Mouse (Mus musculus): Measurements from ENCODE around the gene Slc9a3r2. TPM values are rescaled to one million over a fixed set of nuclear protein-coding genes. Genes with fewer than 3 reads are reported as not detected.

Slc9a3r2 gene
- total RNA-seq (2012; rRNA removed): 11.4 and 22.7 TPM in 2 replicates

- no peak for DNase-seq (ENCODE audit: low read depth, low spot score)
- in situ Hi-C loops (cut with MboI; ENCODE audit: low sequenced_read_pairs in 2 of 2, unreplicated experiment in 2 of 2): no loop called here
- peak within 1 kb of the TSS; percentile 85 to 96 for H3K4me3 ChIP-seq (ENCODE audit: insufficient read depth in 1 of 2, low read depth in 1 of 2, low read length in 2 of 2, poor library complexity in 1 of 2, severe bottlenecking in 1 of 2)
- H3K27ac ChIP-seq (ENCODE audit: insufficient read depth, low read depth, low read length, poor library complexity, severe bottlenecking): no peak within 1 kb of the TSS
- no peak for TF ChIP-seq ZC3H11A (IDR thresholded peaks at IDR 0.05; ENCODE audit: borderline replicate concordance, low read depth, low read length)
- no peak for TF ChIP-seq HCFC1 (IDR thresholded peaks at IDR 0.05; ENCODE audit: borderline replicate concordance, insufficient read depth, low read length)
- no peak for TF ChIP-seq MAFK (IDR thresholded peaks at IDR 0.05; ENCODE audit: insufficient read depth, low read depth, low read length)
- no peaks in the 10 kb centered on the region for H3K9me3 ChIP-seq (ENCODE audit: control insufficient read depth, insufficient read depth, low read depth, low read length)
- H3K4me1 ChIP-seq (ENCODE audit: control insufficient read depth in 2 of 2, insufficient read depth in 2 of 2, low read length in 2 of 2, poor library complexity in 1 of 2): peaks cover 6 to 21% of the 10 kb centered on the region in 2 experiments; a peak in 3 of 4 replicates
- peak within 1 kb of the TSS; percentile 88 for H3K9ac ChIP-seq (ENCODE audit: insufficient read depth, low read depth, low read length, poor library complexity, severe bottlenecking)
- no peaks in the 10 kb centered on the region for H3K36me3 ChIP-seq (ENCODE audit: control insufficient read depth, insufficient read depth, low read length, poor library complexity, severe bottlenecking)
Measured at GRCm38 (mm10) chr17:24650070-24650616, at the start of gene Slc9a3r2. TSS of gene Slc9a3r2 (minus strand) at chr17:24650327.

- Histone ChIP-seq H3K9me3 (ENCODE audit: control insufficient read depth, insufficient read depth, low read depth, low read length) (no peaks in the 10 kb centered on the region), H3K9ac (ENCODE audit: insufficient read depth, low read depth, low read length, poor library complexity, severe bottlenecking) (no peak overlapping the region), H3K4me3 (ENCODE audit: insufficient read depth in 1 of 2, low read depth in 1 of 2, low read length in 2 of 2, poor library complexity in 1 of 2, severe bottlenecking in 1 of 2) (no peak overlapping the region), H3K27ac (ENCODE audit: insufficient read depth, low read depth, low read length, poor library complexity, severe bottlenecking) (no peak overlapping the region), H3K4me1 (ENCODE audit: control insufficient read depth in 2 of 2, insufficient read depth in 2 of 2, low read length in 2 of 2, poor library complexity in 1 of 2) (peaks cover 11 to 13% of the 10 kb centered on the region in 2 experiments), H3K36me3 (ENCODE audit: control insufficient read depth, insufficient read depth, low read length, poor library complexity, severe bottlenecking) (peaks cover 44% of the 10 kb centered on the region)
- in situ Hi-C loops (cut with MboI; ENCODE audit: low sequenced_read_pairs in 2 of 2, unreplicated experiment in 2 of 2): no loop called here
- no peak for TF ChIP-seq HCFC1 (IDR thresholded peaks at IDR 0.05; ENCODE audit: borderline replicate concordance, insufficient read depth, low read length)
- no peak for TF ChIP-seq CHD2 (IDR thresholded peaks at IDR 0.05; ENCODE audit: low read depth, low read length)
- DNase-seq (ENCODE audit: low read depth, low spot score): no peak
Measured at GRCm38 (mm10) chr17:24699473-24699872, 49.3 kb upstream of the Slc9a3r2 start.

GRCm38 (mm10) chr17:24698715-24699114 is 48.6 kb upstream of the Slc9a3r2 start:
- Histone ChIP-seq H3K36me3 (ENCODE audit: control insufficient read depth, insufficient read depth, low read length, poor library complexity, severe bottlenecking) (peaks cover 40% of the 10 kb centered on the region), H3K27ac (ENCODE audit: insufficient read depth, low read depth, low read length, poor library complexity, severe bottlenecking) (peak overlapping the region; percentile 55; the same call in 1 of the 2 replicates), H3K4me1 (ENCODE audit: control insufficient read depth in 2 of 2, insufficient read depth in 2 of 2, low read length in 2 of 2, poor library complexity in 1 of 2) (peaks cover 11 to 13% of the 10 kb centered on the region in 2 experiments), H3K4me3 (ENCODE audit: insufficient read depth in 1 of 2, low read depth in 1 of 2, low read length in 2 of 2, poor library complexity in 1 of 2, severe bottlenecking in 1 of 2) (no peak overlapping the region), H3K9ac (ENCODE audit: insufficient read depth, low read depth, low read length, poor library complexity, severe bottlenecking) (peak overlapping the region; percentile 2; the same call in 1 of the 2 replicates), H3K9me3 (ENCODE audit: control insufficient read depth, insufficient read depth, low read depth, low read length) (no peaks in the 10 kb centered on the region)
- in situ Hi-C loops (cut with MboI; ENCODE audit: low sequenced_read_pairs in 2 of 2, unreplicated experiment in 2 of 2): no loop called here
- DNase-seq (ENCODE audit: low read depth, low spot score): no peak
- TF ChIP-seq HCFC1 (IDR thresholded peaks at IDR 0.05; ENCODE audit: borderline replicate concordance, insufficient read depth, low read length) (no peak), MAFK (IDR thresholded peaks at IDR 0.05; ENCODE audit: insufficient read depth, low read depth, low read length) (no peak), CHD2 (IDR thresholded peaks at IDR 0.05; ENCODE audit: low read depth, low read length) (no peak), ZC3H11A (IDR thresholded peaks at IDR 0.05; ENCODE audit: borderline replicate concordance, low read depth, low read length) (no peak)

DNA sequence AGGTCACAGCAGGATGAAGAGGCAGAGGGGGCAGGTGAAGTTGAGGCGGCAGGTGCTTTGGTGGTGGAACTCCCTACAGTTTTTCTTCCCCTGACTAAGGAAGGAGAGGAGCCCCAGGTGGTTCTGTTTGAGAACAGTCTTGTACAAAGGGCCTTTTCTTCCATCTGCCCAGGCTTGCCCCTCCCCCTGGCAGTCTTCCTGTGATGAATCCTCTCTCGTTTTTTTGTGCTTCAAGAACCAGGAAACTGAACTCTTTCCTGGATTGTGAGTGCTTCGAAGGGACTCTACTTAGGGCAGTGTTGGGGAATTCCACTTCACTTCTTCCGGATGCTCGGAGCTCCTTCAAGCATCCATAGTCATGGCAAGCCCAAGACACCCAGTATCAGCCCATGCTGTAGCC is 47.9 kb upstream of the Slc9a3r2 start:
- Histone ChIP-seq H3K9me3 (ENCODE audit: control insufficient read depth, insufficient read depth, low read depth, low read length) (no peaks in the 10 kb centered on the region), H3K4me3 (ENCODE audit: insufficient read depth in 1 of 2, low read depth in 1 of 2, low read length in 2 of 2, poor library complexity in 1 of 2, severe bottlenecking in 1 of 2) (peak overlapping the region in 1 of 2 experiments; percentile 27; a peak in 2 of 4 replicates), H3K9ac (ENCODE audit: insufficient read depth, low read depth, low read length, poor library complexity, severe bottlenecking) (peak overlapping the region; percentile 2; the same call in 1 of the 2 replicates), H3K36me3 (ENCODE audit: control insufficient read depth, insufficient read depth, low read length, poor library complexity, severe bottlenecking) (peaks cover 41% of the 10 kb centered on the region), H3K4me1 (ENCODE audit: control insufficient read depth in 2 of 2, insufficient read depth in 2 of 2, low read length in 2 of 2, poor library complexity in 1 of 2) (peaks cover 11 to 13% of the 10 kb centered on the region in 2 experiments), H3K27ac (ENCODE audit: insufficient read depth, low read depth, low read length, poor library complexity, severe bottlenecking) (peak overlapping the region; percentile 55)
- no peak for TF ChIP-seq HCFC1 (IDR thresholded peaks at IDR 0.05; ENCODE audit: borderline replicate concordance, insufficient read depth, low read length)
- no peak for TF ChIP-seq ZNF384 (IDR thresholded peaks at IDR 0.05; ENCODE audit: low read depth, low read length)
- no peak for TF ChIP-seq CHD2 (IDR thresholded peaks at IDR 0.05; ENCODE audit: low read depth, low read length)
- TF ChIP-seq MAFK (IDR thresholded peaks at IDR 0.05; ENCODE audit: insufficient read depth, low read depth, low read length): no peak
- TF ChIP-seq ZC3H11A (IDR thresholded peaks at IDR 0.05; ENCODE audit: borderline replicate concordance, low read depth, low read length): no peak
- in situ Hi-C loops (cut with MboI; ENCODE audit: low sequenced_read_pairs in 2 of 2, unreplicated experiment in 2 of 2): no loop called here
- DNase-seq (ENCODE audit: low read depth, low spot score): no peak

Data from ES-E14 (cell line).